ENCODE assay signal across 8 mouse cellular contexts in genomic region chr15:41163643-41164358, GRCm38 (mm10).
DNase-seq lines count a peak whose midpoint lies in the region; ATAC-seq and TF ChIP-seq lines count a peak whose summit lies in the region.

No protein-coding gene starts in this region.

- WGBS in forebrain, embryonic 14.5 days: 14% methylated on average over 8 of the region's 8 CpGs
- WGBS in kidney, adult 2 months: 9% methylated on average over 8 of the region's 8 CpGs

- no peaks in the 10 kb centered on the region for H3K36me3 ChIP-seq in forebrain, embryonic 14.5 days (ENCODE audit: control insufficient read depth, insufficient read depth, low read length)
- H3K36me3 ChIP-seq in kidney, adult 2 months (ENCODE audit: control insufficient read depth, insufficient read depth, low read length): no peaks in the 10 kb centered on the region

- no peaks in the 10 kb centered on the region for H3K4me1 ChIP-seq in forebrain, embryonic 14.5 days (ENCODE audit: control insufficient read depth, insufficient read depth, low read length)
- H3K4me1 ChIP-seq in kidney, adult 2 months (ENCODE audit: control insufficient read depth, insufficient read depth, low read length): no peaks in the 10 kb centered on the region; the same call in 1 of the 2 replicates

- H3K4me3 ChIP-seq in forebrain, embryonic 14.5 days (ENCODE audit: low read depth, low read length): 0 out of 2 replicates have a peak overlapping the region, but pooled peaks have one; percentile 6
- peak overlapping the region; percentile 30 for H3K4me3 ChIP-seq in kidney, adult 2 months (ENCODE audit: insufficient read depth, low read depth, low read length)

- H3K27me3 ChIP-seq in forebrain, embryonic 14.5 days (replicated peaks; ENCODE audit: control insufficient read depth, insufficient read depth, low read length): no peaks in the 10 kb centered on the region
- H3K27me3 ChIP-seq in kidney, adult 2 months (replicated peaks; ENCODE audit: control insufficient read depth, insufficient read depth, low read length): no peaks in the 10 kb centered on the region

- TF ChIP-seq CTCF in brain, embryonic 14.5 days (IDR thresholded peaks at IDR 0.05; ENCODE audit: borderline replicate concordance, extremely low read depth, insufficient read depth, insufficient read length): 0 out of 2 replicates have a peak, but pooled peaks have one; percentile 17
- TF ChIP-seq CTCF in kidney, adult 2 months (conservative IDR thresholded peaks at IDR 0.05; ENCODE audit: insufficient read depth, insufficient read length, low read depth, low read length): 0 out of 2 replicates have a peak, but pooled peaks have one; percentile 10

- no peak overlapping the region for H3K27ac ChIP-seq in forebrain, embryonic 14.5 days (ENCODE audit: low read depth, low read length)
- peak overlapping the region; percentile 16; the same call in 1 of the 2 replicates for H3K27ac ChIP-seq in kidney, adult 2 months (ENCODE audit: insufficient read depth, low read depth, low read length)

- no peak overlapping the region for H3K9ac ChIP-seq in forebrain, embryonic 14.5 days (ENCODE audit: low read length)

- DNase-seq in layer of hippocampus, adult 9-10 months (ENCODE audit: low spot score): peak; percentile 54
- no peak for DNase-seq in layer of hippocampus, postnatal 25 days (ENCODE audit: extremely low spot score in 1 of 2, low spot score in 1 of 2)
- DNase-seq in brain, embryonic 14.5 days (ENCODE audit: low read depth): peak; percentile 87
- peak; percentile 89 for DNase-seq in forebrain, embryonic 14.5 days (ENCODE audit: low spot score)
- peak; percentile 66 for DNase-seq in kidney, adult 2 months
- no peak for DNase-seq in spleen, postnatal 14 days (ENCODE audit: low spot score in 2 of 2)
- no peak for DNase-seq in left cerebral cortex, postnatal 36 days (ENCODE audit: low spot score in 2 of 2)

- H3K9me3 ChIP-seq in forebrain, embryonic 14.5 days (replicated peaks; ENCODE audit: control insufficient read depth, low read length): no peaks in the 10 kb centered on the region

- H3K4me2 ChIP-seq in forebrain, embryonic 14.5 days (ENCODE audit: low read length): peak overlapping the region; percentile 33

- TF ChIP-seq POLR2A in brain, embryonic 14.5 days (IDR thresholded peaks at IDR 0.05; ENCODE audit: borderline replicate concordance, extremely low read depth, insufficient read depth, insufficient read length, poor library complexity, severe bottlenecking): no peak
- no peak for TF ChIP-seq POLR2A in kidney, adult 2 months (IDR thresholded peaks at IDR 0.05; ENCODE audit: low read depth, low read length)

- intact Hi-C loops in left cerebral cortex, postnatal 36 days (cut with DNase I): loop anchor here (2.0 to 10.0 kb wide), 2 partner anchors 621 to 811 kb away; no protein-coding TSS in a partner anchor

- ATAC-seq in forebrain, embryonic 14.5 days: peak; percentile 69
- peak; percentile 94 for ATAC-seq in megakaryocyte progenitor cell, adult 5-6 weeks (replicated peaks; ENCODE audit: poor library complexity)

Comparison
In these comparisons a context has a peak if more than half of its experiments do, and no peak if none do; other contexts are left out.
1. DNase-seq: peak in layer of hippocampus, adult 9-10 months (single experiment), brain, embryonic 14.5 days (single experiment), forebrain, embryonic 14.5 days (single experiment) and kidney, adult 2 months (single experiment); none in layer of hippocampus, postnatal 25 days (0 of 2), spleen, postnatal 14 days (0 of 2) and left cerebral cortex, postnatal 36 days (0 of 2).